ENCODE assay signal across 8 mouse cellular contexts in the genomic region with DNA sequence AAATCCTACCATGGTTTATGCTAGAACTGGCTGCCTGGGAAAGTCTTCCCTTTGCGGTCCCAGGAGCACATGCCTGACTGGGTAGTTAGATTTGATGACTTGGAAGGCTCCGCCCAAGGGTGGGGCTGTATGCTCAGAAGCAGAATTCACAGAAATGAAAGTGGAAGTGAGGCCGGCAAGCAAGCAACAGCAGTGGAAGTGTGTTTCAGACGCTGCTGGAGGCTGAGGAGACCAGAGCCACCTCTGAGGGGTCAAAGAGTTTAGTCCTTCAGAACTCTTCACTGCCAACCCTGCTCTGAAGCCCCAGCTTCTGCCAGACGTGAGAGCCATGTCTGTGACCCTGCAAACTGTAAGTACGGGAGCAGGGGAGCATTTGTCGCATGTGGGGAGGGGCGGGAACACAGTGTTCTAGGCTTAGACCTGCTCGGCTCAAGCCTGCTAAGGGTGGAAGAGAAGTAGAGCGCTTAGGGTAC. TPM values are rescaled to one million over a fixed set of nuclear protein-coding genes. Genes with fewer than 3 reads are reported as not detected.
DNase-seq lines count a peak whose midpoint lies in the region; ATAC-seq and TF ChIP-seq lines count a peak whose summit lies in the region.

Gene Ifi35, plus strand, starts transcription at position 134 of the 473 bp plus-strand sequence.

- H3K9me3 ChIP-seq in heart, embryonic 10.5 days: no peaks in the 10 kb centered on the region
- no peaks in the 10 kb centered on the region for H3K9me3 ChIP-seq in kidney, embryonic 16.5 days (ENCODE audit: low read length)
- H3K9me3 ChIP-seq in stomach, embryonic 15.5 days: no peaks in the 10 kb centered on the region

- ATAC-seq in common myeloid progenitor, adult 5-6 weeks (replicated peaks; ENCODE audit: low read depth, poor library complexity, severe bottlenecking): peak; percentile 91
- ATAC-seq in kidney, embryonic 16.5 days (ENCODE audit: low FRiP score, low TSS enrichment): peak; percentile 78
- peak; percentile 84 for ATAC-seq in stomach, embryonic 15.5 days (ENCODE audit: insufficient read depth, low FRiP score, low read depth)

- H3K9ac ChIP-seq in kidney, embryonic 16.5 days (replicated peaks; ENCODE audit: low read length): peak within 1 kb of the TSS; percentile 68
- peak within 1 kb of the TSS; percentile 37; the same call in 1 of the 2 replicates for H3K9ac ChIP-seq in stomach, embryonic 15.5 days

- no peaks in the 10 kb centered on the region for H3K27me3 ChIP-seq in heart, embryonic 10.5 days (ENCODE audit: insufficient read depth, poor library complexity, severe bottlenecking)
- H3K27me3 ChIP-seq in kidney, embryonic 16.5 days (ENCODE audit: insufficient read depth, low read length): no peaks in the 10 kb centered on the region
- no peaks in the 10 kb centered on the region for H3K27me3 ChIP-seq in stomach, embryonic 15.5 days (replicated peaks)

- H3K4me1 ChIP-seq in heart, embryonic 10.5 days: peaks cover 21% of the 10 kb centered on the region
- peaks cover 19% of the 10 kb centered on the region for H3K4me1 ChIP-seq in kidney, embryonic 16.5 days (ENCODE audit: insufficient read depth, low read length)
- peaks cover 23% of the 10 kb centered on the region for H3K4me1 ChIP-seq in stomach, embryonic 15.5 days

- WGBS in heart, embryonic 10.5 days: 24% methylated on average over 10 of the region's 10 CpGs
- WGBS in kidney, embryonic 16.5 days: 17% methylated on average over 10 of the region's 10 CpGs
- WGBS in stomach, embryonic 15.5 days: 12% methylated on average over 10 of the region's 10 CpGs

- peak within 1 kb of the TSS; percentile 55 for H3K4me2 ChIP-seq in kidney, embryonic 16.5 days (replicated peaks; ENCODE audit: low read depth, low read length)
- peak within 1 kb of the TSS; percentile 54 for H3K4me2 ChIP-seq in stomach, embryonic 15.5 days

- DNase-seq in left cerebral cortex, adult 2 months (ENCODE audit: extremely low spot score in 1 of 2, low spot score in 2 of 2): no peak
- no peak for DNase-seq in left cerebral cortex, adult 11 months (ENCODE audit: low spot score)
- DNase-seq in heart, embryonic 10.5 days (ENCODE audit: low spot score): peak; percentile 91
- DNase-seq in lung, postnatal 4 days: peak; percentile 85 to 86
- DNase-seq in right cerebral cortex, postnatal 36 days (ENCODE audit: low spot score in 2 of 2): no peak

- H3K36me3 ChIP-seq in heart, embryonic 10.5 days: peaks cover 27% of the 10 kb centered on the region
- peaks cover 25% of the 10 kb centered on the region for H3K36me3 ChIP-seq in kidney, embryonic 16.5 days (ENCODE audit: insufficient read depth, low read length)
- peaks cover 20% of the 10 kb centered on the region for H3K36me3 ChIP-seq in stomach, embryonic 15.5 days

- TF ChIP-seq CTCF in left cerebral cortex, adult 2 months (IDR thresholded peaks at IDR 0.05): no peak

- H3K27ac ChIP-seq in left cerebral cortex, adult 2 months: peak within 1 kb of the TSS; percentile 66; the same call in 1 of the 2 replicates
- peak within 1 kb of the TSS; percentile 67 for H3K27ac ChIP-seq in heart, embryonic 10.5 days
- peak within 1 kb of the TSS; percentile 80 for H3K27ac ChIP-seq in kidney, embryonic 16.5 days (ENCODE audit: low read length)
- peak within 1 kb of the TSS; percentile 82 for H3K27ac ChIP-seq in stomach, embryonic 15.5 days

- intact Hi-C loops in left cerebral cortex, adult 2 months (cut with DNase I): loop anchor here (2.0 kb wide), 1 partner anchor 16 kb away; the partner anchor contains the start of gene Rnd2

- H3K4me3 ChIP-seq in left cerebral cortex, adult 2 months: peak within 1 kb of the TSS; percentile 33
- peak within 1 kb of the TSS; percentile 51 for H3K4me3 ChIP-seq in heart, embryonic 10.5 days
- peak within 1 kb of the TSS; percentile 54 for H3K4me3 ChIP-seq in kidney, embryonic 16.5 days (ENCODE audit: low read length)
- peak within 1 kb of the TSS; percentile 53 for H3K4me3 ChIP-seq in stomach, embryonic 15.5 days (replicated peaks)

RNA-seq across cellular contexts. Expression of gene Ifi35, which starts in this region (rescaled TPM):
- total RNA-seq in left cerebral cortex, adult 2 months (2021): 1 to 10 TPM; 2.4 to 3.2 TPM
- 29.9 and 33.1 TPM in 2 replicates for total RNA-seq in common myeloid progenitor, adult 5-6 weeks (2017)
- polyA plus RNA-seq in heart, embryonic 10.5 days (2016; fragmentation: Nextera tagmentation; extraction: Ambion mirVana): 9.4 and 9.8 TPM in 2 replicates
- 17.9 and 18.6 TPM in 2 replicates for polyA plus RNA-seq in kidney, embryonic 16.5 days (2015; fragmentation: Nextera tagmentation; extraction: Ambion mirVana)
- 24.2 and 24.5 TPM in 2 replicates for polyA plus RNA-seq in stomach, embryonic 15.5 days (2015; fragmentation: Nextera tagmentation; extraction: Ambion mirVana)

Comparison
In these comparisons a context has a peak if more than half of its experiments do, and no peak if none do; other contexts are left out.
1. DNase-seq: peak in heart, embryonic 10.5 days (single experiment) and lung, postnatal 4 days (2 of 2); none in left cerebral cortex, adult 2 months (0 of 2), left cerebral cortex, adult 11 months (single experiment) and right cerebral cortex, postnatal 36 days (0 of 2).
2. Peak in every context shown above with its lines, with median percentiles within 50 percentile points of each other: H3K27ac ChIP-seq, H3K4me3 ChIP-seq and ATAC-seq.